Mouse (Mus musculus): ENCODE measurements around the gene Lrriq4. TPM values are rescaled to one million over a fixed set of nuclear protein-coding genes. Genes with fewer than 3 reads are reported as not detected.

Lrriq4 gene
- total and polyA plus RNA-seq, 2 experiments from 2014 or later, result not detected

DNA sequence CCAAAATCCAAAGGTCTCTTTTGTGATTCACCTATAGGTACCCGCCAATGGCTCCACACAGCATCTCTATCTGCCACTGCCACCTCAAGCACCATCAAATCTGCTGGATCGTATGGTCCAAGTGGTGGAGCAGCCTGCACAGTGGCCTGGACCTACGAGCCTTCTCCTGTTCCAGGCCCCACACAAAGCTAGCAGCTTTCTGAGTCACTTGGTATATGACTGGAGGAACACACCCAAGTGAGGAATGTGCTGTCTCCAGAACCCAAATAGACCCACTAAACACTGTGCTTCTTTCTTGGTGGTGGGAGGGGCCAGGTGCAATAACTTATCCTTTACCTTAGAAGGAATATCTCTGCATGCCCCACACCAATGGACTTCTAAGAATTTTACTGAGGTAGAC is 61.7 kb downstream of the Lrriq4 start:
- Histone ChIP-seq H3K27me3 (ENCODE audit: control insufficient read depth, insufficient read depth, low read length) (no peaks in the 10 kb centered on the region), H3K4me2 (ENCODE audit: low read depth, low read length) (no peak overlapping the region), H3K9ac (replicated peaks; ENCODE audit: low read depth, low read length) (no peak overlapping the region), H3K36me3 (replicated peaks; ENCODE audit: control insufficient read depth, insufficient read depth, low read length) (no peaks in the 10 kb centered on the region), H3K9me3 (replicated peaks; ENCODE audit: control insufficient read depth, low read length) (no peaks in the 10 kb centered on the region), H3K4me1 (ENCODE audit: control insufficient read depth, insufficient read depth) (no peaks in the 10 kb centered on the region), H3K4me3 (ENCODE audit: low read depth, low read length) (no peak overlapping the region), H3K27ac (ENCODE audit: low read depth) (no peak overlapping the region)
- no peak for DNase-seq (ENCODE audit: low spot score)
- WGBS, result 79% methylated on average over 3 of the region's 3 CpGs
- no peak for ATAC-seq (ENCODE audit: insufficient read depth, low read depth)
- TF ChIP-seq CTCF (IDR thresholded peaks at IDR 0.05; ENCODE audit: low read depth), result no peak
- no peak for TF ChIP-seq EP300 (IDR thresholded peaks at IDR 0.05; ENCODE audit: low read depth)

DNA sequence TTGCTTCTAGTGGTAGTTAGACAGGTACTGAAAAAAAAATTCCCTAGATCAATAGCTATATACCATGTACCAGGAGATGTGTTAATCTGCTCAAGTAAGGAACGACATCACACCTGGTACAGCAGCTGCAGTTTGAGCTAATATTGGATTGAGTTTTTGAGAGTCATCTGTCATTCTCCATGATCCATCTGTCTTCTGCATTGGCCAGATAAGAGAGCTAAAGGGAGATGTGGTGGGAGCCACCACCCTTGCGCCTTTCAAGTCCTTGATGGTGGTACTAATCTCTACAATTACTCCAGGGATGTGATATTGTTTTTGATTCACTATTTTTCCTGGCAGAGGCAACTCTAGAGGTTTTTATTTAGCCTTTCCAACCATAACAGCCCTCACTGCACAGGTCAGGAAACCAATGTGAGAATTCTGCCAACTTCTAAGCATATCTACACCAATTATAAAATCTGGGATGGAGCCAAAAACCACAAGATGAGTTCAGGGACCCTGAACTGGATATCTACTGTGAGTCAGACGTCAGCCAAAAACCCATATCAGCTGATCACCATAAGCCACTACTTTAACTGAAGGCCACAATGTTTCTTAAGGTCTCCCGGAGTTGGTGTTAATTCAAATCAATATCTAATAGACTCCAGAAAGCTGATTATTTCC is 62.4 kb downstream of the Lrriq4 start:
- Histone ChIP-seq H3K4me3 (ENCODE audit: low read depth, low read length) (no peak overlapping the region), H3K27me3 (ENCODE audit: control insufficient read depth, insufficient read depth, low read length) (no peaks in the 10 kb centered on the region), H3K4me2 (ENCODE audit: low read depth, low read length) (no peak overlapping the region), H3K27ac (ENCODE audit: low read depth) (no peak overlapping the region), H3K9ac (replicated peaks; ENCODE audit: low read depth, low read length) (no peak overlapping the region), H3K4me1 (ENCODE audit: control insufficient read depth, insufficient read depth) (no peaks in the 10 kb centered on the region), H3K9me3 (replicated peaks; ENCODE audit: control insufficient read depth, low read length) (no peaks in the 10 kb centered on the region), H3K36me3 (replicated peaks; ENCODE audit: control insufficient read depth, insufficient read depth, low read length) (no peaks in the 10 kb centered on the region)
- ATAC-seq (ENCODE audit: insufficient read depth, low read depth) (no peak), DNase-seq (ENCODE audit: low spot score) (no peak)
- TF ChIP-seq EP300 (IDR thresholded peaks at IDR 0.05; ENCODE audit: low read depth) (no peak), CTCF (IDR thresholded peaks at IDR 0.05; ENCODE audit: low read depth) (no peak)
- WGBS, result 48% methylated on average over 4 of the region's 4 CpGs

DNA sequence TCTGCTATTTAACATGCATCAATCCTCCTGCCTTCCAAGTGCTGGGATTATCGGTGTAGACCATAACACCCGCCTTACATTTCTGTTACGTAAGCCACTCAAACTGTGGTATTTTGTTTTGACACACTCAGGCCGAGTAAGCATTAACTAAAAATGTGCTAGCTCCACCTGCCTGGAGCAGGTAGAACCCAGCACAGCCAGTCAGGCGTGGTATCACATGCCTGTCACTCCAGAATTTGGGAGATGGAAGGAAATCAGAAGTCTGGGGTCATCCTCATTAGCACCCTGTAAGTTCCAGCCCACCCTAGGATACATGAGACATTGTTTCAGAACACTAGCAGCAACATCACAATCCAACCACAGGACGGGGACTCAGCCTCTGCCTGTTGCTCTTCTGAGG is 65.9 kb downstream of the Lrriq4 start:
- H3K4me3 ChIP-seq (ENCODE audit: low read depth, low read length), result no peak overlapping the region
- H3K4me2 ChIP-seq (ENCODE audit: low read depth, low read length), result no peak overlapping the region
- H3K27ac ChIP-seq (ENCODE audit: low read depth), result no peak overlapping the region
- no peaks in the 10 kb centered on the region for H3K36me3 ChIP-seq (replicated peaks; ENCODE audit: control insufficient read depth, insufficient read depth, low read length)
- TF ChIP-seq CTCF (IDR thresholded peaks at IDR 0.05; ENCODE audit: low read depth) (no peak), EP300 (IDR thresholded peaks at IDR 0.05; ENCODE audit: low read depth) (no peak)
- ATAC-seq (ENCODE audit: insufficient read depth, low read depth) (no peak), DNase-seq (ENCODE audit: low spot score) (no peak)
- H3K4me1 ChIP-seq (ENCODE audit: control insufficient read depth, insufficient read depth), result no peaks in the 10 kb centered on the region
- no peaks in the 10 kb centered on the region for H3K27me3 ChIP-seq (ENCODE audit: control insufficient read depth, insufficient read depth, low read length)
- WGBS, result 70% methylated on average over 6 of the region's 6 CpGs
- H3K9ac ChIP-seq (replicated peaks; ENCODE audit: low read depth, low read length), result no peak overlapping the region
- no peaks in the 10 kb centered on the region for H3K9me3 ChIP-seq (replicated peaks; ENCODE audit: control insufficient read depth, low read length)

DNA sequence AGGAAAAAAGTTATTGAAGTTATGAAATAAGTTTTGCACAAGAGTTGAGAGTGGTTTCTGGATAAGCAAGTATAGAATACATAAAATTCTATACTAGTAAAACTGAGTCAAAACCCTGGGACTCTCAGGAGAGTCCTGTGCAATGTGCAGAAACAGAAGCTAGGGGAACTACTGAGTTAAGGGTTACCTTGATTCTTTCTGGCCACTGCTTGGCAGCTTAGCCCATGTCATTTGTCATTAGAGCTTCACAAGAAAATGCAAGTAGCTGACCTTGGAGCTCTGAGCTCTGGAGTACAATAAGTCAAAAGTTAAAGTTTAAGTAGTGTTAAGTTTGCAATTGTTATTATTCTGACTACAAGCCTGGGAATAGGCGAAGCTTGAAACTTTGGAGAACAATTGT is 69.0 kb downstream of the Lrriq4 start:
- H3K9ac ChIP-seq (replicated peaks; ENCODE audit: low read depth, low read length), result no peak overlapping the region
- no peak overlapping the region for H3K27ac ChIP-seq (ENCODE audit: low read depth)
- ATAC-seq (ENCODE audit: insufficient read depth, low read depth) (no peak), DNase-seq (ENCODE audit: low spot score) (no peak)
- H3K4me1 ChIP-seq (ENCODE audit: control insufficient read depth, insufficient read depth), result no peaks in the 10 kb centered on the region
- whole genome bisulfite sequencing, result 75% methylated on average over 1 of the region's 1 CpGs
- H3K27me3 ChIP-seq (ENCODE audit: control insufficient read depth, insufficient read depth, low read length), result no peaks in the 10 kb centered on the region
- no peak overlapping the region for H3K4me3 ChIP-seq (ENCODE audit: low read depth, low read length)
- H3K36me3 ChIP-seq (replicated peaks; ENCODE audit: control insufficient read depth, insufficient read depth, low read length), result no peaks in the 10 kb centered on the region
- no peaks in the 10 kb centered on the region for H3K9me3 ChIP-seq (replicated peaks; ENCODE audit: control insufficient read depth, low read length)
- TF ChIP-seq CTCF (IDR thresholded peaks at IDR 0.05; ENCODE audit: low read depth) (peak; percentile 16; the same call in 1 of the 2 replicates), EP300 (IDR thresholded peaks at IDR 0.05; ENCODE audit: low read depth) (no peak)
- H3K4me2 ChIP-seq (ENCODE audit: low read depth, low read length), result no peak overlapping the region

DNA sequence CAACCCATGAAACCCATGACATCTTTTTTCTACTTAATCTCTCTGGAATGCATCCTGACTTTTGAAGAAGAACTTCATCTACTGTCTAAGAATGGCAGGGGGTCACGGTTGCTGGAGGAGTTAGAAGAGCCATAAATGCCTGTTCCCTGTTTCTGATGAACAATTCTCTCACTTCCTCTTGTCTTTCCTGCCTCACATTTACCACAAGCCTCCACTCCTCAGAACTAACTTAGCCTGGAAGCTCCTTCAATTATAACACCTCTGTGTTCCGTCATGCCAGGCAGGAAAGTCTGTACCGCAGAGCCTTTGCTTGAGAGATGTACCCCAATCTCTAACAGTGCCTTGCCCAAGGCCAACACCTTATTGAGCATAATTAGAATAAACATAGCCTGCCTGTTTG is 74.3 kb downstream of the Lrriq4 start:
- H3K27ac ChIP-seq (ENCODE audit: low read depth), result no peak overlapping the region
- WGBS, result 70% methylated on average over 3 of the region's 3 CpGs
- no peak overlapping the region for H3K9ac ChIP-seq (replicated peaks; ENCODE audit: low read depth, low read length)
- TF ChIP-seq EP300 (IDR thresholded peaks at IDR 0.05; ENCODE audit: low read depth), result no peak
- TF ChIP-seq CTCF (IDR thresholded peaks at IDR 0.05; ENCODE audit: low read depth), result no peak
- H3K4me3 ChIP-seq (ENCODE audit: low read depth, low read length), result no peak overlapping the region
- 0 out of 2 replicates have a peak, but pooled peaks cover 5% of the 10 kb centered on the region for H3K4me1 ChIP-seq (ENCODE audit: control insufficient read depth, insufficient read depth)
- no peaks in the 10 kb centered on the region for H3K9me3 ChIP-seq (replicated peaks; ENCODE audit: control insufficient read depth, low read length)
- DNase-seq (ENCODE audit: low spot score) (no peak), ATAC-seq (ENCODE audit: insufficient read depth, low read depth) (no peak)
- no peaks in the 10 kb centered on the region for H3K27me3 ChIP-seq (ENCODE audit: control insufficient read depth, insufficient read depth, low read length)
- no peak overlapping the region for H3K4me2 ChIP-seq (ENCODE audit: low read depth, low read length)
- H3K36me3 ChIP-seq (replicated peaks; ENCODE audit: control insufficient read depth, insufficient read depth, low read length), result no peaks in the 10 kb centered on the region

Other genes with a start within 250 kb of the Lrriq4 start
- gene Mecom, start 96.5 kb upstream of the Lrriq4 start, total RNA-seq (2014; rRNA removed; ENCODE audit: low replicate concordance), result 18.9 and 29.6 TPM in 2 replicates
- gene Mecom, start 96.5 kb upstream of the Lrriq4 start, polyA plus RNA-seq (2015; fragmentation: Nextera tagmentation; extraction: Ambion mirVana), result 8.4 and 8.5 TPM in 2 replicates
- not detected in 2 replicates for gene Actrt3, start 44.6 kb upstream of the Lrriq4 start, total RNA-seq (2014; rRNA removed; ENCODE audit: low replicate concordance)
- not detected in 2 replicates for gene Actrt3, start 44.6 kb upstream of the Lrriq4 start, polyA plus RNA-seq (2015; fragmentation: Nextera tagmentation; extraction: Ambion mirVana)
- gene Mynn, start 42.4 kb upstream of the Lrriq4 start, total RNA-seq (2014; rRNA removed; ENCODE audit: low replicate concordance), result 14.9 and 18.3 TPM in 2 replicates
- 15.1 and 17.2 TPM in 2 replicates for gene Mynn, start 42.4 kb upstream of the Lrriq4 start, polyA plus RNA-seq (2015; fragmentation: Nextera tagmentation; extraction: Ambion mirVana)
- not detected in 2 replicates for gene Lrrc34, start 3.4 kb downstream of the Lrriq4 start, total RNA-seq (2014; rRNA removed; ENCODE audit: low replicate concordance)
- gene Lrrc34, start 3.4 kb downstream of the Lrriq4 start, polyA plus RNA-seq (2015; fragmentation: Nextera tagmentation; extraction: Ambion mirVana), result 0.18 and 0.45 TPM in 2 replicates
- gene Lrrc31, start 55.3 kb downstream of the Lrriq4 start, total RNA-seq (2014; rRNA removed; ENCODE audit: low replicate concordance), result 0.99 and 1.6 TPM in 2 replicates
- gene Lrrc31, start 55.3 kb downstream of the Lrriq4 start, polyA plus RNA-seq (2015; fragmentation: Nextera tagmentation; extraction: Ambion mirVana), result 0.14 and 0.19 TPM in 2 replicates
- gene Samd7, start 101.8 kb downstream of the Lrriq4 start, total RNA-seq (2014; rRNA removed; ENCODE audit: low replicate concordance), result not detected in 2 replicates
- gene Samd7, start 101.8 kb downstream of the Lrriq4 start, polyA plus RNA-seq (2015; fragmentation: Nextera tagmentation; extraction: Ambion mirVana), result not detected in 2 replicates
- 17.7 and 27.7 TPM in 2 replicates for gene Sec62, start 148.4 kb downstream of the Lrriq4 start, total RNA-seq (2014; rRNA removed; ENCODE audit: low replicate concordance)
- gene Sec62, start 148.4 kb downstream of the Lrriq4 start, polyA plus RNA-seq (2015; fragmentation: Nextera tagmentation; extraction: Ambion mirVana), result 76.0 and 79.1 TPM in 2 replicates
- gene Gpr160, start 211.4 kb downstream of the Lrriq4 start, total RNA-seq (2014; rRNA removed; ENCODE audit: low replicate concordance), result 0.08 and 4.9 TPM in 2 replicates
- 0.98 and 1.9 TPM in 2 replicates for gene Gpr160, start 211.4 kb downstream of the Lrriq4 start, polyA plus RNA-seq (2015; fragmentation: Nextera tagmentation; extraction: Ambion mirVana)

All from heart, postnatal 0 days (tissue).